Mouse (Mus musculus): ENCODE measurements around the gene Ewsr1. TPM values are rescaled to one million over a fixed set of nuclear protein-coding genes. Genes with fewer than 3 reads are reported as not detected.

Gene Ewsr1
- 903 and 985 TPM in 2 replicates for polyA plus RNA-seq (2016; fragmentation: Nextera tagmentation; extraction: Ambion mirVana)

DNA sequence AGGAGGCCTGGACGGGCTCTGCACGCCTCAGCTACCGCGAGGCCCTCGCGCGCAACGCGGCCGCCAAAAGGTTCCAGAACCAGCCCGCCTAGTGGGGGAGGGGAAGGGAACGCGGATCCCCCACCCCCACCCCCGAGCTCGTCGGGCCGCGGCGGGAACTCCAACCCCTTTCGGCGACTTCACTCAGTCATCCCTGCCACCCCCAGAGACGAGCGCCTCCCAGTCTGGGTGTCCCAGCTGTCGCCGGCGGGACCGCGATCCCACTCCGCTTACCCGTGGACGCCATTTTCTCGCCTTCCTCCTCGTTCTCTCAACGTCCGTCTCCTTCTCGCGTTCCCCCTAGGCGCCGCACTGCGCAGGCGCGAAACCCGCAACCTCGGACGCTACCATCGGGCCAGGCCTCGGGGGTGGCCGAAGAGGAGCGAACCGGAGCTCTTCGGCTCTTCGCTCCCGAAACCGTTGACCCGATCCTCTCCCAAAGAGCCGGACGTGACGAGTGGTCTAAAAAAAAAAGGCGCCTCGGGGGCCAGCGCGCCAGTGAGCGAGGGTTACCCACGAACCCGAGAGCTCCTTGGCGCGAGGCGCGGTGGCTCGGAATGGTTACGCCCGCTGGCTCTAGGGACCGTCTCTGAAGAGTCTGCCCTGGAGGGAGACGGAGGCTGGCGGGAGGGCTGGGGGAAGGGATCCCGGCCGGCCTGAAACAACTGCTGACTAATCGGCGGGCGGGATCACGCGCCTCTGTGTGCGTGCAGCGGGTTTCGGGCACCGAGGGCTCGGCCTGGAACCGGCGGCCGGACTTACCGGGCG is at the start of gene Ewsr1, which contains the start of gene Rhbdd3:
TSS of gene Ewsr1 (minus strand) at position 531 of the 807 bp plus-strand sequence.
TSS of gene Rhbdd3 (plus strand) at position 191 of the 807 bp plus-strand sequence.
- DNase-seq (ENCODE audit: low spot score): peak; percentile 97
- Histone ChIP-seq H3K27me3 (ENCODE audit: low read depth, poor library complexity, severe bottlenecking) (no peaks in the 10 kb centered on the region), H3K36me3 (peaks cover 42% of the 10 kb centered on the region), H3K27ac (replicated peaks) (peak within 1 kb of the TSS; percentile 100), H3K9me3 (replicated peaks) (no peaks in the 10 kb centered on the region), H3K4me1 (peaks cover 34% of the 10 kb centered on the region), H3K4me3 (peak within 1 kb of the TSS; percentile 100)
- WGBS: under 1% methylated on average over 92 of the region's 92 CpGs

DNA sequence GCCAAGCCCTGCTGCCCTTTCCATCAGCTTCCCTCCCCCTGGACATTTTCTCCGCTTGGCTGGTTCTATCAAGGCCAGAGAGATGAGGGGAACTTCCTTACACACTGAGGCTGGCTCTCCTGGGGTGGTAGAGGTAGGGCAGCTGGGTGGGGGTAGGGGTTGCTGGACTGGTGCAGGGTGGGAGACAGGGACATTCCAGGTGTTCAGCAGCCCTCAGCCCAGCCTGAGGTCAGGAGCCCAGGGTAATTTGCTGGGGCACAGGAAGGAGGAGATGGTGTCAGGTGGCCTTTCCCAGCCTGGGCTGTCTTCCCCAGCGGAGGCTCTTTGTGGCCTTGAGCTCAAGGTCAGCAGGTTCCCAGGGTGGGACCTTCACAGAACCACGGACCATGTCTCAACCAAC is 46.5 kb upstream of the Ewsr1 start:
- H3K27me3 ChIP-seq (ENCODE audit: low read depth, poor library complexity, severe bottlenecking): peaks cover 18% of the 10 kb centered on the region
- no peak overlapping the region for H3K4me3 ChIP-seq
- H3K9me3 ChIP-seq (replicated peaks): no peaks in the 10 kb centered on the region
- no peak for DNase-seq (ENCODE audit: low spot score)
- 0 out of 2 replicates have a peak, but pooled peaks cover 1% of the 10 kb centered on the region for H3K36me3 ChIP-seq
- WGBS: 77% methylated on average over 3 of the region's 3 CpGs
- H3K27ac ChIP-seq (replicated peaks): 0 out of 2 replicates have a peak overlapping the region, but pooled peaks have one; percentile 19
- H3K4me1 ChIP-seq: peaks cover 46% of the 10 kb centered on the region

DNA sequence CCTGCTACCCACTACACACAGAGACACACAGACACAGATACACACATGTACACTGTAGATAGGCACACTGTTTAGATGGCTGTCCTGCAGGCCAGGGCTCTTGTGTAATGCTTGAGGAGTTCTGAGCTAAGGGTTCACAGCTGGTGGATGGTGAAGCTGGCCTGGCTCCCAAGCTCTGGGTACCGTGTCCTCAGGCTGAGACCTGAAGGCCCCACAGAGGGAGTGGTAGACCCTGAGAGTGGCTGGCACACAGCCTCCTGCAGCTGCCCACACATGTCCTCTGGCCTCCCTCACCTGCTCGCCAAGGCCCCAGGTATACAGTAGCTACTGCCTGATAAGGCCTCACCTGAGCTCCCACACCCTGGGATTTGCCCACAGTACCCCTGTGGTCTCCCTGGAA is 42.9 kb upstream of the Ewsr1 start:
- H3K27me3 ChIP-seq (ENCODE audit: low read depth, poor library complexity, severe bottlenecking): no peaks in the 10 kb centered on the region
- H3K27ac ChIP-seq (replicated peaks): no peak overlapping the region
- WGBS: 88% methylated on average over 2 of the region's 2 CpGs
- no peaks in the 10 kb centered on the region for H3K9me3 ChIP-seq (replicated peaks)
- H3K36me3 ChIP-seq: peaks cover 11% of the 10 kb centered on the region
- no peak for DNase-seq (ENCODE audit: low spot score)
- H3K4me1 ChIP-seq: peaks cover 32% of the 10 kb centered on the region
- H3K4me3 ChIP-seq: no peak overlapping the region

DNA sequence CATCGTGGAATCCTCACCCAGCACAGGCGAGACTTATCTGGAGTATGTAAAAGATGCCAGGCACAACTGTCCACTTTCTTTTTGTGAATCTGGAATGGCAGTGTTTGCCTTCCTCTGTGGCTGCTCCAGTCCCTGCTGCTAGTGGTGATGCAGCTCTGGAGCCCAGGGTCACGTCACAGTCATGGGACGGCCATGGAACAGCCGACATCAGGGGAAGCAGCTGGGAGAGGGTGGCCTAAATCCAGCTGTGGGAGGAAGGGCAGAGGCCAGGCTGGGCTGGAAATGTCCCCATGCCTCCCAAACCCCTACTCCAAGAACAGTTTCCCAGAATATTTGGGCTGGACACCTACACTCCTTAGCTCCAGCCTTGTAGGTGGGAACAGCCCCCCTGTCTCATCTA is 42.2 kb upstream of the Ewsr1 start:
- H3K36me3 ChIP-seq: peaks cover 11% of the 10 kb centered on the region
- no peaks in the 10 kb centered on the region for H3K9me3 ChIP-seq (replicated peaks)
- 84% methylated on average over 5 of the region's 5 CpGs for WGBS
- DNase-seq (ENCODE audit: low spot score): no peak
- no peak overlapping the region for H3K4me3 ChIP-seq
- H3K27ac ChIP-seq (replicated peaks): no peak overlapping the region
- H3K27me3 ChIP-seq (ENCODE audit: low read depth, poor library complexity, severe bottlenecking): no peaks in the 10 kb centered on the region
- H3K4me1 ChIP-seq: peaks cover 31% of the 10 kb centered on the region

DNA sequence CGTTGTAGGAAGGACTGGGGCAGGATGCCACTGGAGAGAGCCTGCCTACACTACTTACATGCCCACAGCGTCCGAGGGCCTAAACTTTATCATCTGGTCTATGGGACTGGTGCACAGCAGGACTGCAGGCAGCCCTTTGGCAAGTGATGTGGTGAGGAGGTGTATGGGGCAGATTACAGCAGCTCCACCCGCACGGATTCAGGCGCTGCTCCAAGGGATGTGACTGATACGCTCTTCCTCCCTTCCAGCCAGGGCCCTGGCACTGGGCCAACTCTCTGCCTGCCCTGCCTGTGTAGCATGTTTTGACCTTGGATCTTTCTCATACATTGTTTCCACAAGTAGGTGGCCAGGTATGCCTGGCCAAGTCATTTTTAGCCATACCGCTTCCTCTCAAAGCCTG is 41.6 kb upstream of the Ewsr1 start:
- Histone ChIP-seq H3K4me1 (peaks cover 24% of the 10 kb centered on the region), H3K4me3 (no peak overlapping the region), H3K27ac (replicated peaks) (peak overlapping the region; percentile 53; the same call in 1 of the 2 replicates), H3K36me3 (peaks cover 11% of the 10 kb centered on the region), H3K9me3 (replicated peaks) (no peaks in the 10 kb centered on the region), H3K27me3 (ENCODE audit: low read depth, poor library complexity, severe bottlenecking) (no peaks in the 10 kb centered on the region)
- WGBS: 83% methylated on average over 8 of the region's 8 CpGs
- no peak for DNase-seq (ENCODE audit: low spot score)

DNA sequence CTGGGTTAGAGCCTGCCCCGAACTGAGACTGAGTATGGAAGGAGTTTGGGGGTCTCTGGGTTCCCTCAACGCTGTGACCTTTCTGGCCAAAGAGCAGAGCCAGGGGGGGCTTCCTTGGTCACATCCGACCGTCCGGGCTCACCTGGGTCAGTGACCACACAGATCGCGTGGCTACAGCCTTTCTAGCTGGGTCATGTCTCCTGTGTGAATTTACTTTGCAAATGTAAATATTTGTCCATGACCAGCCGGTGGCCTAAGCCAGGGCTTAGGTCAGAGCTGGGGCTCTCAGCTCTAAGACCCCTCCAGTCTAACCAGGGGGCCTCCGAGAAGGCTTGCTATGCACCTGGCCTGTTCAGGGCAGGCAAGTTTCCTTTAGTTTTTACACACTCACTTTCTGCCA is 40.3 kb upstream of the Ewsr1 start:
- DNase-seq (ENCODE audit: low spot score): no peak
- 75% methylated on average over 9 of the region's 9 CpGs for WGBS
- peaks cover 11% of the 10 kb centered on the region for H3K36me3 ChIP-seq
- H3K4me1 ChIP-seq: peaks cover 22% of the 10 kb centered on the region
- H3K27me3 ChIP-seq (ENCODE audit: low read depth, poor library complexity, severe bottlenecking): no peaks in the 10 kb centered on the region
- no peak overlapping the region for H3K4me3 ChIP-seq
- H3K9me3 ChIP-seq (replicated peaks): no peaks in the 10 kb centered on the region
- peak overlapping the region; percentile 52; the same call in 1 of the 2 replicates for H3K27ac ChIP-seq (replicated peaks)

DNA sequence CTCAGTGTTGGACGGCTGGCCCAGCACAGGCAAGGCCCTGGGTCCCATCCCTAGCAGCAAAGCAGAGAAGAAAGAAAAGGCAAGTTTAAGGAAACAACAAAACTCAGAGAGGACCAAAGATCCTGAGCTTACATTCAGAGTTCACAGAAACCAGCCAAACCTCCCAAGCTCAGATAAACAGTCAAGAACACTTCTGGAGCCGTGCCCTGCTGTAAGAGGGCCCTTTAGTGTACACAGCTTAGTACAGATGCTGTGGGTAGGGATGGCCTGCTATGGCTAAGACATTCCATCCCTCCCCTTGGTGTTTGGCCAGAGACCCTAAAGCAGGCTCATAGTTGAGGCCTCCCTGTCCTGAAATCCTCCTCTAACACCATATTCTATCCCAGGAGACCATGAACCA is 39.6 kb upstream of the Ewsr1 start:
- H3K27me3 ChIP-seq (ENCODE audit: low read depth, poor library complexity, severe bottlenecking): no peaks in the 10 kb centered on the region
- H3K4me3 ChIP-seq: no peak overlapping the region
- H3K27ac ChIP-seq (replicated peaks): 0 out of 2 replicates have a peak overlapping the region, but pooled peaks have one; percentile 52
- peaks cover 15% of the 10 kb centered on the region for H3K36me3 ChIP-seq
- DNase-seq (ENCODE audit: low spot score): no peak
- H3K9me3 ChIP-seq (replicated peaks): no peaks in the 10 kb centered on the region
- 96% methylated on average over 2 of the region's 2 CpGs for WGBS
- peaks cover 25% of the 10 kb centered on the region for H3K4me1 ChIP-seq

DNA sequence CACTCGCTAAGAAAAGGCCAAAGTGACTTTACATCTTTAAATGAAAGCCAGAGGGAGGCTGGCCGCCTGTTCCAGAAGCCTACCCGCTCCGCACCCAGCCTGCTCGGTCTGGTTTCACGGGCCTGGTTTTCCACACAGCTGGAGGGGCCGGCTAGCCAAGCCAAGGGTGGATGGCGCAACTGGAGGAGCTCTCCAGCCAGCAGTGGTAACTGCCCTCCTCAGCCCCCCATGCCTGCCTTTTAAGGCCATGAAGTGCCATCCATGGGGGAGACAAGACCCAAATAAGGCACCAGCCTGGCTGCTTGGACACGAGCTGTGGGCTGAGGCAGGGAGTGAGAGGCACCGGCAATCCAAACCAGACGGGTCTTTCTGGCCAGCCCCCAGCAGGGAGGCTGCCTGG is 36.8 kb upstream of the Ewsr1 start:
- peaks cover 15% of the 10 kb centered on the region for H3K36me3 ChIP-seq
- H3K4me3 ChIP-seq: no peak overlapping the region
- DNase-seq (ENCODE audit: low spot score): no peak
- peaks cover 23% of the 10 kb centered on the region for H3K4me1 ChIP-seq
- H3K27ac ChIP-seq (replicated peaks): 0 out of 2 replicates have a peak overlapping the region, but pooled peaks have one; percentile 28
- no peaks in the 10 kb centered on the region for H3K9me3 ChIP-seq (replicated peaks)
- no peaks in the 10 kb centered on the region; the same call in 1 of the 2 replicates for H3K27me3 ChIP-seq (ENCODE audit: low read depth, poor library complexity, severe bottlenecking)
- 84% methylated on average over 11 of the region's 11 CpGs for WGBS

DNA sequence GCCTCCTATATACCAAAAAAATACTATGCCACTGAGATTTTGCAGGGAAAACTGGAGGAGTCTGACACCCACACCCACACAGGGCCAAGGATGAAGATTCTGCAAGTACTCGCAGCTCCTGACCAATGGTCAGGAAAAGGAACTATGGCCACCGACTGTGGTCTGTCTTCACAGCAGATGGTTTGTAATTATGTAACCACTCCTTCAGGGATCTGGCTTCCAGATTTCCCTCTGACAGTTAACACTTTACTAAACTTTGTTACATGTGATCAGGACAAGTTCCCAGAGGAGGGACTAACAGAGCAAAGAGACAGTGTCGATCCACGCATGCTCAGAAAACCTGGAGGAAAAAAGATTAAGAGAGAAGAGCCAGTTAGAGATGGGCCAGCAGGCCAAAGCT is 33.7 kb upstream of the Ewsr1 start:
- 0 out of 2 replicates have a peak, but pooled peaks cover 7% of the 10 kb centered on the region for H3K36me3 ChIP-seq
- 89% methylated on average over 4 of the region's 4 CpGs for WGBS
- no peak overlapping the region for H3K27ac ChIP-seq (replicated peaks)
- no peak for DNase-seq (ENCODE audit: low spot score)
- H3K4me3 ChIP-seq: no peak overlapping the region
- H3K9me3 ChIP-seq (replicated peaks): no peaks in the 10 kb centered on the region
- no peaks in the 10 kb centered on the region; the same call in 1 of the 2 replicates for H3K27me3 ChIP-seq (ENCODE audit: low read depth, poor library complexity, severe bottlenecking)
- H3K4me1 ChIP-seq: peaks cover 37% of the 10 kb centered on the region

DNA sequence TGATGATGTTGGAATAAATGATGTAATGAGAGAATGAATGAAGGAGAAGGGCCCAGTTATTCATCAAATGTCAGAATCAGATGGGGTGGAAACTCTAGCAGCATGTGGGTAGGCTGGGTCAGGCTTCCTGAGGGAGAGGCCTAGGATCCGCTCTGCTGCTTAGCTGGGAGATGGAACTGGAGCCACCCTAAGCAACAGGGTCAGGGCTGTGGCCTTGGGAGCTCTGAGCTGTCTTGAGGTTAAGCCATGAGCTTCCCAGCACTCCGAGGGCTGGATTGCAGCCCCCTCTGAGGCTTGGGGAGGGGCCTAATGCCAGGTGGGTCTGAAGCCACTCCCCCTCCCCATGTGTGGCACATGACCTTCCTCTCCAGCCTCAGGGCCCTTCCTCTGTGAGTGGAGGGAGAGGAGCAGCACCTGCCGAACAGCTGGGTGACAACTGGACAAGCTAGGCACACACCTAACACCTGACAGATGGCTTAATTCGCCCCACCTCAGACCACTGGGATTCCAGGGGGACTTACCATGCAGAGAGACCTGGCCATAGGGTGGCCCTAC is 31.1 kb upstream of the Ewsr1 start:
- Histone ChIP-seq H3K27me3 (ENCODE audit: low read depth, poor library complexity, severe bottlenecking) (no peaks in the 10 kb centered on the region; the same call in 1 of the 2 replicates), H3K27ac (replicated peaks) (peak overlapping the region; percentile 85), H3K4me3 (no peak overlapping the region), H3K4me1 (peaks cover 37% of the 10 kb centered on the region), H3K9me3 (replicated peaks) (no peaks in the 10 kb centered on the region), H3K36me3 (0 out of 2 replicates have a peak, but pooled peaks cover 7% of the 10 kb centered on the region)
- no peak for DNase-seq (ENCODE audit: low spot score)
- WGBS: 59% methylated on average over 4 of the region's 4 CpGs

DNA sequence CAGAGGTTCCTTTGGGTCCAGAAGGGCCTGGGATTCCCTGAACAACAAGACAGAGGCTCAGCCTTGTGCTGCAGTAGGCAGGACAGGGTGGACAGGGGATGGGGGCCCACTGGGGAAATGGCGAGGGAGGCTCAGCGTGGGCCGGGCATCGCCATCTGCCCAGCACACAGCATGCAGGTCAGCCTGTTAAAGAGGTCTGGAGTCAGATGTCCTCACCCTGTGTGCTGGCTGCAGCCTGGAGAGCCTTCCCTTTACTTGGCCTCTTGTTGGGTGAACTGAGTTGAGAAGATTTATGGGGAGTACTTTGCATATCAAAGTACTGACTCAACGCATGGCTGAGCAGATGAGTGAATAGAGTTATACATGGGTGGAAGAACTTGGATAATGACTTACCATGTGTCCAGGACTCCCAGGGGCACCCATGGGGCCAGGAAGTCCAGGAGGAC is 30.0 kb upstream of the Ewsr1 start:
- Histone ChIP-seq H3K4me1 (peaks cover 35% of the 10 kb centered on the region), H3K9me3 (replicated peaks) (no peaks in the 10 kb centered on the region), H3K36me3 (peaks cover 11% of the 10 kb centered on the region; the same call in 1 of the 2 replicates), H3K27ac (replicated peaks) (peak overlapping the region; percentile 85), H3K4me3 (peak overlapping the region; percentile 27), H3K27me3 (ENCODE audit: low read depth, poor library complexity, severe bottlenecking) (no peaks in the 10 kb centered on the region; the same call in 1 of the 2 replicates)
- 14% methylated on average over 5 of the region's 5 CpGs for WGBS
- DNase-seq (ENCODE audit: low spot score): peak; percentile 51

DNA sequence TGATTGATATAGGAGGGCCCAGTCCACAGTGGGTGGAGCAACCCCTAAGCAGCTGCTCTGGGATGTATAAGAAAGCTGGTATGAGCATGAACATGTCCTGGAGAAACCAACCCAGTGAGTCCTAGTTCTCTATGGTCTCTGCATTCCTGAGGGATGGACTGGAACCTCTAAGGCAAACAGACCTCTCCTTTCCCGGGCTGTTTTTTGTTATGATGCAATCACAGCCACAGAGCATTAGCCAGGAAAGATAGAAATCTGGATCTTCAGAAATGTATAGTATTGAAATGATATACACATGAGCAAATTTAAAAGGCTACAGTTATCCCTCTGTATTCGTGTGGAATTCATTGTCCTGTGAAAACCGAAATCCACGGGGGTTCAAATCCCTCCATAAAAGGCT is 26.6 kb upstream of the Ewsr1 start:
- H3K4me3 ChIP-seq: no peak overlapping the region
- peaks cover 15% of the 10 kb centered on the region for H3K36me3 ChIP-seq
- peaks cover 30% of the 10 kb centered on the region for H3K4me1 ChIP-seq
- no peak overlapping the region for H3K27ac ChIP-seq (replicated peaks)
- WGBS: 81% methylated on average over 4 of the region's 4 CpGs
- peaks cover 3% of the 10 kb centered on the region; the same call in 1 of the 2 replicates for H3K9me3 ChIP-seq (replicated peaks)
- H3K27me3 ChIP-seq (ENCODE audit: low read depth, poor library complexity, severe bottlenecking): no peaks in the 10 kb centered on the region
- no peak for DNase-seq (ENCODE audit: low spot score)
